Mouse (Mus musculus): ENCODE data around the gene Lin7c.

DNA sequence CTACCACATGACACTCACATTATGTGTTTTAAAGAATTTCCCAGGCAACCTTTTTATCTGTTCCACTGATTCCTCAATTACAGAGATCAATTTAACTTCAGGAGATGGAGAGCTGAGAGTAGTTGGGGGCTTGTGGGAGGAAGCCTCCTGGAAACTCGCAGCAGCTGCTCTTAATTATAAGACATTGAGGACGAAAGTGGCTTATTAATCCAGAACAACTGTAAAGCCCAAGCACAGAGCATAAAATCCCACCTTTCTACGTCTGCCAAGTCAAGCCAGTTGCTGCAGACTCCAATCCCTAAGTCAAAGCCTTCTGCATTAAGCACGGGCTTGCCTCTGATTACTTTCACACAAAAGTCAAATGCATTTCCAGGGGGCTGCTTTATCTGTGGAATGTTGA, 44.3 kb upstream of the Lin7c start:
- TF ChIP-seq CTCF (IDR thresholded peaks at IDR 0.05; ENCODE audit: extremely low read depth, insufficient read depth, insufficient read length, insufficient replicate concordance): no peak
- TF ChIP-seq POLR2A (IDR thresholded peaks at IDR 0.05; ENCODE audit: low read depth, low read length): no peak
